27 mouse cellular contexts compared by ENCODE assay signal in the genomic region with DNA sequence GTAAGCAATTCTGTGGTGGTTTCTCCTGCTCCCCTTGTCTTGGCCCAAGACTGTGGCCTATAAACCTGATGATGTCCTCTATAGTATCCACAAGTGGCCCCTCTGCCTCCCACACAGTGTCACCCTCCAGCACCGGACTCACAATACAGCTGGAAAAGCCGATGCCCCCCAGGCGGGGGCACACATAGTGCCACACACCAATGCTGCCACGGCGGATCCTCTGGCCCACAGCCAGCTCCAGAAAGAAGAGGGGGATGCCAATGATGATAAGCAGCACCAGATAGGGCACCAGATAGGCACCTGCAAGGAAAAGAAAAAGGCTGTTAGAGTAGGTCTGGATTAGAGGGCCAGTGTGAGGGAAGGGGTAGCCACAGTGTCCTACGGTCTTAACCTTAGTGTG. TPM values are rescaled to one million over a fixed set of nuclear protein-coding genes. Genes with fewer than 3 reads are reported as not detected.
"Had no signal": no experiment of that assay in that cellular context is flagged by ENCODE, and none has a peak within 500 bp of the region (broad histone marks: within the 10 kb centered on the region; RNA-seq: fewer than 3 reads in every experiment).

No protein-coding gene starts in this region.

- DNase-seq: kidney, postnatal 10 days; liver; lung, adult 18-20 months; lung, postnatal 10 days; lung, postnatal 36 days; right cerebral cortex, postnatal 25 days; spleen, adult 18-20 months; thymus, postnatal 25 days had no signal

- H3K4me3 ChIP-seq: kidney, embryonic 15.5 days; limb, embryonic 10.5 days; limb, embryonic 13.5 days; liver, embryonic 12.5 days; liver, embryonic 15.5 days; lung, embryonic 15.5 days; megakaryocyte, embryonic 14.5 days; midbrain, embryonic 10.5 days; midbrain, embryonic 13.5 days; myocyte; neural tube, embryonic 13.5 days; stomach, embryonic 15.5 days had no signal

- H3K4me2 ChIP-seq: kidney, embryonic 15.5 days; limb, embryonic 13.5 days; liver, embryonic 12.5 days; liver, embryonic 15.5 days; lung, embryonic 15.5 days; midbrain, embryonic 13.5 days; neural tube, embryonic 13.5 days; stomach, embryonic 15.5 days had no signal

- ATAC-seq: liver, embryonic 12.5 days had no signal

- H3K9ac ChIP-seq: kidney, embryonic 15.5 days; limb, embryonic 13.5 days; liver, embryonic 12.5 days; liver, embryonic 15.5 days; lung, embryonic 15.5 days; midbrain, embryonic 13.5 days; neural tube, embryonic 13.5 days; stomach, embryonic 15.5 days had no signal

- H3K36me3 ChIP-seq: liver, embryonic 12.5 days; liver, embryonic 15.5 days; lung, embryonic 15.5 days; stomach, embryonic 15.5 days had no signal

- H3K27ac ChIP-seq: kidney, embryonic 15.5 days; limb, embryonic 10.5 days; limb, embryonic 13.5 days; liver, embryonic 12.5 days; liver, embryonic 15.5 days; lung, embryonic 15.5 days; midbrain, embryonic 10.5 days; stomach, embryonic 15.5 days had no signal

- H3K9me3 ChIP-seq: liver, embryonic 15.5 days; lung, embryonic 15.5 days; midbrain, embryonic 13.5 days; neural tube, embryonic 13.5 days; stomach, embryonic 15.5 days had no signal

- H3K4me1 ChIP-seq: limb, embryonic 10.5 days; liver, embryonic 12.5 days; liver, embryonic 15.5 days; megakaryocyte, embryonic 14.5 days; midbrain, embryonic 10.5 days had no signal

- H3K27me3 ChIP-seq: limb, embryonic 13.5 days; liver, embryonic 12.5 days; liver, embryonic 15.5 days; lung, embryonic 15.5 days; midbrain, embryonic 13.5 days; stomach, embryonic 15.5 days had no signal

RNA-seq across cellular contexts. Expression of gene Slc6a17, which starts 22.3 kb away (rescaled TPM):
- total RNA-seq: monocyte, adult 5-6 weeks had no signal

RNA-seq across cellular contexts. Expression of gene Kcnc4, which starts 36.2 kb away (rescaled TPM):
- total RNA-seq: monocyte, adult 5-6 weeks; neutrophil, adult 5-6 weeks had no signal
- polyA plus RNA-seq: limb, embryonic 10.5 days; liver, embryonic 12.5 days; liver, embryonic 15.5 days; midbrain, embryonic 10.5 days; myocyte; stomach, embryonic 15.5 days; thymus, postnatal 0 days had no signal

RNA-seq across cellular contexts. Expression of gene Ubl4b, which starts 59.3 kb away (rescaled TPM):
- total RNA-seq: layer of hippocampus, postnatal 25 days; left cerebral cortex, adult 18-20 months; monocyte, adult 5-6 weeks; neutrophil, adult 5-6 weeks had no signal
- polyA plus RNA-seq: kidney, embryonic 15.5 days; liver, embryonic 12.5 days; liver, embryonic 15.5 days; lung, embryonic 15.5 days; midbrain, embryonic 10.5 days; midbrain, embryonic 13.5 days; midbrain, embryonic 16.5 days; myocyte; neural tube, embryonic 13.5 days; stomach, embryonic 15.5 days; thymus, postnatal 0 days; urinary bladder, adult 2 months had no signal
